Mouse (Mus musculus) cerebellum, adult 18-20 months (tissue): Measurements from ENCODE around the gene B230217C12Rik.

Experiments
- DNase-seq, 2 experiments: peaks; one replicate each; pipeline ENCODE4 v3.0.0; 2021

The B230217C12Rik gene

DNA sequence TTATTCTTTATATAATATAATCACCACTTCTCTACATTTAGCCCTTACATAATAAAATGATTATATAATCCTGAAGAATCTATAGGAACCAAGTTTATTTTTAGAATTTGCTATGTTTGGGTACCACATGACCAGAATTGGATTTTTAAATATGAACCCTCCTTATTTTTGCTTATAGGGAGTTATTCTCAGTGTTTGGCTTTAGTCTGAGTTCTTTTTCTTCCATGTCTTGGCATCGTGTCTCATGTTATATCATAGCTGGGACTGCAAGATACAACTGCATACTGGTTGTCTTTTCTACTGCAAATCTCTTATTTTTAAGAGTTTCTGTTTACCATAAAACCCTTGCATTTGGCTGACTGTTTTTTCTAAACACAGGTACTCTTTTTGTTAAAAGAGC, 33.8 kb downstream of the B230217C12Rik start:
- no peak for DNase-seq

DNA sequence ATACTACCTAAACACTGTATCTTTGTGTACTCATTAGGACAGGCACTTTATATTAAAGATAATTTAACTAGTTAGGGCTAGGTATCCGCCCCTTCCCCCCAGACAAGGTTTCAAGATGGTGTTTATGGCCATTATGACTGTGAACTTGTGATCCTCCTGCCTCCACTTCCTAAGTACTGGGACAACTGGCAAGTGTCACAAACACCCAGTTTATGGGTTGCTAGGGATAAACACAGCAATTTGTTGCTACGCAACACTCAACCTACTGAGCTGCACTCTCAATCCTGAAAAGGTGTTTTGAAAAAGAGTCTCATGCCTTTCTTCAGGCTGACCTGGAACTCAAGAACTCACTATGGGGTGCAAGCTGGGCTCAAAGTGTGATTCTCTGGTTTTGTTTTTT, 36.8 kb downstream of the B230217C12Rik start:
- DNase-seq, result no peak

DNA sequence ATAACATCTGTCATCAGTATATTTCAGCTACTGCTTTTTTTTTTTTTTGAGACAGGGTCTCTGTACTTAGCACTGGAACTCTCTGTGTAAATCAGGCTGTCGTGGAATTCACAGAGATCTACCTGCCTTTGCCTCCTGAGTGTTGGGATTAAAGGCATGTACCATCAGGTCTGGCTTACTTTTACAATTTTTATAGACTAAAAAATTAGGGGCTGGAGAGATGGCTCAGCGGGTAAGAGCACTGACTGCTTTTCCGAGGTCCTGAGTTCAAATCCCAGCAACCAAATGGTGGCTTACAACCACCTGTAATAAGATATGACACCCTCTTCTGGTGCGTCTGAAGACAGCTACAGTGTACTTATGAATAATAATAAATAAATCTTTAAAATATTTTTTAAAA, 39.8 kb downstream of the B230217C12Rik start:
- no peak for DNase-seq

DNA sequence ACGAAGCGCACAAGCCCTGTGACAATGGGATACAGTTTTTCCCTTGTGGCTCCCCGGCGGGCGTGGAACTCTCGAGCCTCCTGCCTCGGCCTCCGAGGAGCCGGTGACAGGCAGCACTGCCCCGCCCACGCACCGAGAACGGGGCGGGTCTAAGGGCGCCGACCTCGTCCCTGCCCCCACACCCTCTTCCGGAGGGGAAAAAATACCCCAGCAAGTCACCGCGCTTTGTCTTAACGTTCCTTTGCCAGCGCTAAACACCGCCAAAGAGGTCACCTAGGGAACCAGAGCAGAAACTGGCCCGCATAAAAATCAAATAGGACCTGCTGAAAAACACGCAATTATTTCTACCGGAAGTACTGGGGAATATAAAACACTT, 43.0 kb downstream of the B230217C12Rik start:
- peak; percentile 74 to 85 for DNase-seq

DNA sequence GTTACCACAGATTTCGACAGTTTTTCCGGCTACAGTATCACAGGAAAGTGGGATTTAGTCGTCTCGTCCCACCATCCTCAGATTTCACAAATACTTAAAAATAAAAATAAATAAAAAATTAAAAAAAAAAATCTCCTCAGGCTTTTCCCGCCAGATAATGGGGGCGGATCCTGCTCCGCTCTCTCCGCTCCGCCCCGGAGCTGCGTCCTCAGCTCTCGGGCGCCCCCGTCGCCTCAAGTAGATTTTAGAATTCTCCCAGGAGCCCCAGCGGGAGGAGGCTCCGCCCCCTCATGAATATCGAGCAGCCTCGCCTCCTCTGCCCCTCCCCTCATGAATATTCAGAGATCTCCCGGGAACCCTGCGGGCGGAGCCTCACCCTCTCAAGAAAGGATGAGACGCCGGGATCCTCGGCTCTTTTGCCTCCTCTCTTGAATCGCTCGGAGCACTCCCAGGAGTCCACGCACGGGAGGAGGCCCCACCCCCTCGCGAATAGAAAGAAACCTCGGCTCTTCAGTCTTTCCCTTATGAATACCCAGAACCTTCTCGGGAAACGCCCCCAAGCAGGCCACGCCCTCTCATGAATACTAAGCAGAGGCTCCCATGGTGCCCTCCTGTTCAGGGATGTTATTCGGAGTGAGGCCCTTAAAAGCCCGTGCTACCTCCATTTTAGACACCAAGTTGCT, 43.5 kb downstream of the B230217C12Rik start, which contains the start of gene Fbxo47:
TSS of gene Fbxo47 (minus strand) at position 237 of the 683 bp plus-strand sequence.
- peak; percentile 98 for DNase-seq

DNA sequence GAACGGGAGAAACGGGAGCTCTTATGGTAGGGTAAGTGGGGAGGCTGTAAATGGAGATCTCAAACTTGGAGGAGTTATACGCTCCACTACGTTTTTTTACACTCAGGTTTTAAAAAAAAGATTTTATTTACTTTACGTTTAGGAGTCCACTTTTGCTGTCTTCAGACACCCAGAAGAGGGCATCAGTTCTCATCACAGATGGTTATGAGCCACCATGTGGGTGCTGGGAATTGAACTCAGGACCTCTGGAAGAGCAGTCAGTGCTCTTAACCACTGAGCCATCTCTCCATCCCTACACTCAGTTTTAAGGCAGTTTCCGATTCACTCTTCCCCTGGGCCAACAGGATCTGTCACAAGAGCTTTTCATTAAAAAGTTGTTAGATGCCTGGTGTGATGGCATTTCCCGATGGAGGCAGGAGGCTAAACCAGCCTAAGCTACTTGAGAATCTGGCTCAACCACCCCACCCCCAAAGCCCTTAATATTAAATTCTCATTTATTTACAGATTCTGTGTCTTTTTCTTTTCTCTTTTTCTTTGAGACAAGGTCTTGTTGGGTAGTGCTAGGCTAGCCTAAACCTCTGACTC, 44.1 kb downstream of the B230217C12Rik start:
- DNase-seq, result peak in 1 of 2 experiments; percentile 9

DNA sequence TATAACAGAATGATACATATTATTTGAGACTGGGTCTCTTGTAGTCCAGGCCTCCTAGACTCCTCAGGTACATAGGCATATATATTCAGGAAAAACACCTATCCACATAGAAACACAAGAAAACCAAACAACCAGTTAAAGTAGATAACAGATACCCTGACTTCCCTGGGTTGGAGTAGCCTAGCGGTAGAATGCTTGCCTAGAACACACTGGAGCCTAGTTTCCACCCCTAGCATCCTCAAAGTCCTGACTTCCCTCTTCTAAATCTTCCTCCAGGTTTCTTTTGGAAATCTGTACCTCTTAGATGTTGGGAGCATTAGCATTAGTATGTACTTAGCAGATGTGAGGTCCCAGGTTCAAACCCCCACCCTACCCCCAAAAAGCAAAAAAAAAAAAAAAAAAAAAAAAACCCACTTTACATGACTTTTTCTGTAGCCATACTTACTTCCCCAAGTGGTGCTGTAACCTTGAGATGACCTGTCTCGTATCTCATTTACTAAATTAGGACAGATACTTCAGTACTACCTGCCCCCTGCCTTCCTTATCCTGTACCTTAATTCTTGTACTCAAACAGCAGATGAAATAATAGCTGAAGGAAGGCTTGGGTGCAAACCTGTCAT, 44.8 kb downstream of the B230217C12Rik start:
- no peak for DNase-seq

DNA sequence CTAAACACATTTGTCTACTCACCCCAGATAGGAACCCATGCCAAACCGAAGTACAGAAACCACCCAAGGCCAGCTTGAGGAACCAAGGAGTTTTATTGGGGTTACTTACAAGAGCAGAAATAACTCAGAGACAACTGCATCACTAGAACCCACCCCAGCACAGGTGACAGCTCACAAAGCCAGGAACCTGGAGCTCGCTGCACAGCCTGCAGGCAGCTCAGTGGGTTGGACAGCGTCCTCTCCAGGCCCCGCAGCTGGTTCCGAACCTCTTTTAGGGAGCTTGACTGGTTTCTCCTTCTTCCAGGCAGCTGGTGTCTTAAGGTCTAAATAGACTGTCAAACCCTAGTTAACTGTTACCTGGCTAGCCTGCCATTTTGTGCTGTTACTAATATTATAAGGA, 51.2 kb downstream of the B230217C12Rik start:
- no peak for DNase-seq
